Mouse (Mus musculus) ES-Bruce4 (cell line): ENCODE data around the gene Wdr27. TPM values are rescaled to one million over a fixed set of nuclear protein-coding genes. Genes with fewer than 3 reads are reported as not detected.

Source experiments
- H3K27ac ChIP-seq: 2 replicates; pipeline ENCODE4 v1.5.1; 2012; ENCODE audit warnings: low read length, inconsistent platforms; ENCODE audit not compliant: insufficient read depth
- H3K27me3 ChIP-seq: 2 replicates; pipeline ENCODE4 v1.6.1; 2012; ENCODE audit warnings: mild to moderate bottlenecking, low read length, inconsistent platforms; ENCODE audit not compliant: control insufficient read depth, poor library complexity, insufficient read depth, severe bottlenecking
- H3K36me3 ChIP-seq: 2 replicates; pipeline ENCODE4 v1.6.1; 2012; ENCODE audit warnings: inconsistent platforms, mild to moderate bottlenecking, low read length, moderate library complexity; ENCODE audit not compliant: control insufficient read depth, poor library complexity, insufficient read depth, severe bottlenecking
- H3K4me1 ChIP-seq: one replicate; pipeline ENCODE4 v1.8.1; 2011; ENCODE audit warnings: low read length; ENCODE audit not compliant: control insufficient read depth, insufficient read depth
- H3K4me3 ChIP-seq: 2 replicates; pipeline ENCODE4 v1.5.1; 2011; ENCODE audit warnings: low read depth, mild to moderate bottlenecking, low read length
- H3K9ac ChIP-seq: 2 replicates; pipeline ENCODE4 v1.6.1; 2012; ENCODE audit warnings: low read depth, mild to moderate bottlenecking, inconsistent platforms; ENCODE audit not compliant: poor library complexity, severe bottlenecking
- H3K9me3 ChIP-seq: replicated peaks from 2 replicates; pipeline ENCODE4 v1.6.1; 2012; ENCODE audit warnings: mild to moderate bottlenecking, low read length, inconsistent platforms; ENCODE audit not compliant: control insufficient read depth, poor library complexity, insufficient read depth, severe bottlenecking
- CTCF ChIP-seq: IDR thresholded peaks from one replicate; pipeline ENCODE4 v1.8.1; 2011; ENCODE audit warnings: low read depth, low read length
- EP300 ChIP-seq: IDR thresholded peaks from 2 replicates; pipeline ENCODE4 v1.6.1; 2011; ENCODE audit warnings: low read depth, low read length; ENCODE audit not compliant: insufficient read depth
- POLR2A ChIP-seq: IDR thresholded peaks from one replicate; pipeline ENCODE4 v1.8.1; 2011; ENCODE audit warnings: low read length; ENCODE audit not compliant: insufficient read depth
- polyA plus RNA-seq: library from polyadenylated mRNA; stranded (reverse); fragments of >200 nt; gene quantifications from 2 replicates; pipeline ENCODE4 v1.2.4, GENCODE M21; 2011; ENCODE audit warnings: low read depth; ENCODE audit not compliant: missing spikeins, insufficient read depth, insufficient read length

Wdr27 gene
- polyA plus RNA-seq, 1 experiment, result 1.8 TPM

DNA sequence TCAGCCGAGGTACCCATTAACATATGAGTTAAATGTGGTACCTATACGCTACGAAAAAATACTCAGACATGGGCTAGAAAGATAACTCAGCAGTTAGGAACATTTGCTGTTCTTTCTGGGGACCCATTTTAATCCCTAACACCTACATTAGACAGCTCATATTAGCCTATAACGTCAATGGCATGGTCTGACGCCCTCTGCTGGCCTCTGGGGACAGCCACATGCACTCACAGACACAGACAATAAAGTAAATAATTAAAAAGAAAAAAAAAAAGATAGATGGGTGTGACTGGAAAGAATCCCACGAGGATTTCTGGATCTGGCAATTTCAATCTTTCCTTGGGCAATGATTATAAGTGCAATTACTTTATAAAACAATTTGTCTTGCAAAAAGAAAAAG is 30.5 kb downstream of the Wdr27 start:
- Histone ChIP-seq H3K4me1 (no peaks in the 10 kb centered on the region), H3K36me3 (no peaks in the 10 kb centered on the region), H3K27ac (no peak overlapping the region), H3K27me3 (no peaks in the 10 kb centered on the region), H3K4me3 (no peak overlapping the region), H3K9me3 (no peaks in the 10 kb centered on the region), H3K9ac (no peak overlapping the region)
- TF ChIP-seq POLR2A (no peak), EP300 (no peak), CTCF (peak; percentile 56)

DNA sequence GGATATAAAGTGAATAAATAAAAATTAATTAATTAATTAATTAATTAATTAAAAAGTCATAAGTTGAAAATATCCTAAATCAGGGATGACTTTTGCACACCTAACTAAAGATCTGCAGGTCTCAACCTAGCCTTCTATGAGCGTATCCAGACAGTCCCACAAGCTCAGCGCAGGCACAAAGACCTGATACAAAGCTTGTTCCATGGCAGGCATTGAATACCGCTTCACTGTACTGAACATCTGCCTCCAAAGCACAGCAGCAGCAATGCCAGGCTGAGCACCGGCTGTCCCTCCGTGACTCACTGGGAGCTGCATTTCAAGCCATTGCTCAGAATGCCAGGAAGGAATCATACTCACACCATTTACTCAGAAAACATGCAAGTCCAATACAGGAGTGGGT is 32.2 kb downstream of the Wdr27 start:
- no peak for TF ChIP-seq CTCF
- TF ChIP-seq EP300, result no peak
- no peak for TF ChIP-seq POLR2A
- Histone ChIP-seq H3K9ac (no peak overlapping the region), H3K36me3 (no peaks in the 10 kb centered on the region), H3K4me3 (no peak overlapping the region), H3K4me1 (no peaks in the 10 kb centered on the region), H3K27ac (no peak overlapping the region), H3K27me3 (no peaks in the 10 kb centered on the region), H3K9me3 (no peaks in the 10 kb centered on the region)

DNA sequence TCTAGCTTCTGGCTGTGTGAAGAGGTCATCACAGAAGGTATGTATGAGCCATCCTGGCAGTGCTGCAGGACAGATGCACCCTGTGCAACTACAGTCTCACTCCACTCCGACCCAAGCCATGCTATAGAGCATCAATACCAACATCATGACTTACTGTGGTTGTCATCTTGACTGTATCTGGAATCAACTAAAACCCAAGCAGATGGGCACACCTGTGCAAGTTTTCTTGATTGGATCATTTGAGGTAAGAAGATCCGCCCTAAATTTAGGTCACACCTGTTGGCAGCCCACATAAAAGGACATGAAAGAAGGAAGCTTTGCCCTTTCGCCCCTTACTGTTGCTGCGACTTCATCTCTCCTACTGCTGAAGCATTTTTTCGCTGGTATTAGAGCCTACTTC is 33.6 kb downstream of the Wdr27 start:
- Histone ChIP-seq H3K9me3 (no peaks in the 10 kb centered on the region), H3K27ac (no peak overlapping the region), H3K27me3 (no peaks in the 10 kb centered on the region), H3K4me3 (no peak overlapping the region), H3K9ac (no peak overlapping the region), H3K36me3 (no peaks in the 10 kb centered on the region), H3K4me1 (no peaks in the 10 kb centered on the region)
- TF ChIP-seq POLR2A (no peak), CTCF (no peak), EP300 (no peak)

DNA sequence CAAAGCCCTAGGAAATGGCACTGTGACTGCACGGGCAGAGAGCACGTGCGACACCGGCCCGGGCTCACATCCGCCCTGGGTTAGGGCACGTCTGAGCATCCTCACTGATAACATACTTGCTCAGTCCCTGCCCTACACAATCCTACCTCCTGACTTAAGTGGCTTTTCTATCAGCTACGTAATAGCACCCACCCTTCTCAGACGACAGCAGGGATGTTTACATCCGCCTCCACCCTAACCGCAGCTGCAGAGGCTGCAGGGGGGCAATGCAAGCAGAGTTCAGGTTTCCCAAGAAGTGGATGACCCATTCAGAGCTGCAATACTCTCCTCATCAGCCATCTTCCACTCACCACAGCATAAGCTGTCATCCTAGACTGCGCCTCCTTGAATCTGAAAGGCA is 35.8 kb downstream of the Wdr27 start:
- TF ChIP-seq POLR2A (no peak), EP300 (no peak), CTCF (no peak)
- Histone ChIP-seq H3K27me3 (no peaks in the 10 kb centered on the region), H3K27ac (no peak overlapping the region), H3K36me3 (no peaks in the 10 kb centered on the region), H3K4me3 (no peak overlapping the region), H3K9me3 (no peaks in the 10 kb centered on the region), H3K4me1 (no peaks in the 10 kb centered on the region), H3K9ac (no peak overlapping the region)

DNA sequence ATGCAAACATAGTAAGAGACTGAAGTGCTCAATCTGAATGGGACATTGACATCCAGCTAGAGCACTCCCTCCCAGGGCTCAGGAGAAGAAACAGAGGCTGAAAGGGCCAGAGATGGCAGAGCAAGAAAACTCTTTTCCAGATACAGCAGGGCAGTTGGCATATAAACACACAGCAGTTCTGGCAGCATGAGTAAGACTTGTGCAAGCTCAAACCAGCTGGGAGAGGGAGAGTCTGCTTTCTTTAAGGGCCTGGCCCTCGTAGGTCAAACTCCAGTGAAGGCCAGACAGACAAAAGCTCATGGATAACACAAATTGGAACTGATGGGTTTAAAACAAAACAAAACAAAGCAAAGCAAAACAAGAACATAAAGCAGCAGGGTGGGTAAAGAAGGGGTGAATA is 36.3 kb downstream of the Wdr27 start:
- H3K4me3 ChIP-seq, result no peak overlapping the region
- H3K27ac ChIP-seq, result no peak overlapping the region
- no peaks in the 10 kb centered on the region for H3K9me3 ChIP-seq
- no peaks in the 10 kb centered on the region for H3K4me1 ChIP-seq
- TF ChIP-seq EP300 (no peak), CTCF (no peak), POLR2A (no peak)
- no peaks in the 10 kb centered on the region for H3K36me3 ChIP-seq
- H3K27me3 ChIP-seq, result no peaks in the 10 kb centered on the region
- no peak overlapping the region for H3K9ac ChIP-seq

DNA sequence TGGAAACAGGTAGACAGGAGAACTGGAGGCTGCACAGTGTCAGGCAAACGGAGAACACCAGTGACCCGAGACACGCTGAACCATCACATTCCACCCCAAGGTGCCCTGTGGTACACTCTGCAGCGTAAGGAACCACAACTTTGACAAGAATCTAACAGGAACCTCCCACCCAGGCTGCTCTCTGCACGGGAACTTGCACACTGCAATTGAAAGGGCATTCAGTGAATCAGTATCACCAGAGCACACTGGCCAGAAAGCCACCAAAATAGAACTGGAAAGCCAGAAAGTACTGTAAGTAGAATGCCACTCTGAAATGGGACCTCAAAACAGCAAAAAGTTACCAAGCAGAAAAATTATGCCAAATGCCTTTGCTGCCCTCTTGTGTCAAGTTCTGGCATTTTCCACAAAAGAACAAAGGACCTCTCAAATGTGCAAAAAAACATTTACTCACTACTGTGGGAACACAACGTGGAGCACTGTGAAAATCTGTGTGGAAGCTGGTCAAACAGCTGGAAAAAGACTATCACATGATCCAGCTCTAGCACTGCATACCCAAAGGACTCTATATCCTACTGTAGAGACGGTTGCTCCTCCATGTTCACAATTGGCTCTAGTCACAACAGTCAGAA is 38.2 kb downstream of the Wdr27 start:
- no peak overlapping the region for H3K9ac ChIP-seq
- no peaks in the 10 kb centered on the region for H3K4me1 ChIP-seq
- H3K27me3 ChIP-seq, result no peaks in the 10 kb centered on the region
- TF ChIP-seq EP300, result no peak
- TF ChIP-seq CTCF, result peak; percentile 8
- H3K27ac ChIP-seq, result no peak overlapping the region
- H3K9me3 ChIP-seq, result no peaks in the 10 kb centered on the region
- H3K36me3 ChIP-seq, result no peaks in the 10 kb centered on the region
- no peak overlapping the region for H3K4me3 ChIP-seq
